10 mouse cellular contexts compared by ENCODE assay signal in the genomic region with DNA sequence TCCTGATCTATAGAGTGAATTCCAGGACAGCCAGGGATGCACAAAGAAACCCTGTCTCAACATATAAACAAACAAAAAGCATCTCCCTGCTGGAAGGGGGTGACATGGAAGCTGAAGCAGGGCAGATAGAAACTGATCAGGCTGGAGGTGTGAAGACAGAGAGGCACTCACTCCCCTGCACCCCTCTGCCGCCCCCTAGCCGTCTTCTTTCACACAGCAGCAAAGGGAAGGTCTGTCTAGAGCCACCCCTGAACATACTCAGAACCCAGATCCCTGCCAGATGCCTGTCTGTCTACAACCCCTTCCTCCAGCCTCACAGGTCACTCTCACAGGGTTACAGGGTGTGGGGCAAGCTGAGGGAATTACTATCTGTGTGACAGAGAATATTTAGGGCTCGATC. TPM values are rescaled to one million over a fixed set of nuclear protein-coding genes. Genes with fewer than 3 reads are reported as not detected.
A peak's percentile ranks its signal among the peaks of the same experiment; 100 is the strongest.
DNase-seq lines count a peak whose midpoint lies in the region; ATAC-seq lines count a peak whose summit lies in the region.
"Had no signal": no experiment of that assay in that cellular context is flagged by ENCODE, and none has a peak within 500 bp of the region (broad histone marks: within the 10 kb centered on the region; RNA-seq: fewer than 3 reads in every experiment).

No protein-coding gene starts in this region.

- no peaks in the 10 kb centered on the region for H3K9me3 ChIP-seq in hindbrain, embryonic 11.5 days (ENCODE audit: control insufficient read depth, low read length)
- no peaks in the 10 kb centered on the region for H3K9me3 ChIP-seq in hindbrain, embryonic 12.5 days (replicated peaks)
- H3K9me3 ChIP-seq: limb, embryonic 13.5 days had no signal

- ATAC-seq in hindbrain, embryonic 11.5 days (ENCODE audit: low FRiP score) = no peak
- no peak; the same call in 1 of the 2 replicates for ATAC-seq in hindbrain, embryonic 12.5 days (ENCODE audit: low FRiP score)

- no peak overlapping the region for H3K27ac ChIP-seq in hindbrain, embryonic 11.5 days (ENCODE audit: low read depth, low read length)
- H3K27ac ChIP-seq in hindbrain, embryonic 12.5 days = no peak overlapping the region
- H3K27ac ChIP-seq: limb, embryonic 13.5 days had no signal

- no peaks in the 10 kb centered on the region for H3K36me3 ChIP-seq in hindbrain, embryonic 11.5 days (ENCODE audit: control insufficient read depth, insufficient read depth, low read length)
- H3K36me3 ChIP-seq in hindbrain, embryonic 12.5 days = no peaks in the 10 kb centered on the region
- H3K36me3 ChIP-seq: limb, embryonic 13.5 days had no signal

- H3K9ac ChIP-seq in hindbrain, embryonic 11.5 days (ENCODE audit: low read depth, low read length) = no peak overlapping the region
- H3K9ac ChIP-seq in hindbrain, embryonic 12.5 days = no peak overlapping the region
- H3K9ac ChIP-seq: limb, embryonic 13.5 days had no signal

- no peak overlapping the region for H3K4me2 ChIP-seq in hindbrain, embryonic 11.5 days (replicated peaks; ENCODE audit: low read depth, low read length)
- no peak overlapping the region for H3K4me2 ChIP-seq in hindbrain, embryonic 12.5 days (replicated peaks)
- H3K4me2 ChIP-seq: limb, embryonic 13.5 days had no signal

- peak; percentile 52 for DNase-seq in hindbrain, embryonic 11.5 days (ENCODE audit: low spot score)
- peak; percentile 66 to 70 for DNase-seq in B cell, adult 2 months
- peak; percentile 63 for DNase-seq in ES-CJ7 (ENCODE audit: low read depth, low spot score)
- peak; percentile 30 for DNase-seq in embryo, embryonic 11 days
- DNase-seq in lung, postnatal 25 days (ENCODE audit: low spot score) = peak; percentile 53
- peak; percentile 68 for DNase-seq in thymus, postnatal 25 days
- DNase-seq in gastrocnemius, postnatal 25 days = no peak

- H3K4me1 ChIP-seq in hindbrain, embryonic 11.5 days (replicated peaks; ENCODE audit: control insufficient read depth, insufficient read depth, low read length) = no peaks in the 10 kb centered on the region
- H3K4me1 ChIP-seq in hindbrain, embryonic 12.5 days = peaks cover 5% of the 10 kb centered on the region; the same call in 1 of the 2 replicates

- H3K27me3 ChIP-seq in hindbrain, embryonic 11.5 days (ENCODE audit: control insufficient read depth, insufficient read depth, low read length) = no peaks in the 10 kb centered on the region
- peaks cover 7% of the 10 kb centered on the region for H3K27me3 ChIP-seq in hindbrain, embryonic 12.5 days

- no peak overlapping the region for H3K4me3 ChIP-seq in hindbrain, embryonic 11.5 days (ENCODE audit: low read depth, low read length)
- no peak overlapping the region for H3K4me3 ChIP-seq in hindbrain, embryonic 12.5 days
- H3K4me3 ChIP-seq: erythroblast, embryonic 14.5 days; limb, embryonic 13.5 days had no signal

- 23% methylated on average over 3 of the region's 3 CpGs for WGBS in hindbrain, embryonic 11.5 days
- WGBS in hindbrain, embryonic 12.5 days = 28% methylated on average over 3 of the region's 3 CpGs

RNA-seq across cellular contexts. Expression of a gene that starts 16.8 kb away (rescaled TPM):
- 6.7 and 9.1 TPM in 2 replicates for polyA plus RNA-seq in hindbrain, embryonic 11.5 days (2014; fragmentation: Nextera tagmentation; extraction: Ambion mirVana)
- 9.0 and 10.3 TPM in 2 replicates for polyA plus RNA-seq in hindbrain, embryonic 12.5 days (2016; fragmentation: Nextera tagmentation; extraction: Ambion mirVana)
- total RNA-seq in gastrocnemius, postnatal 25 days (2021) = 1 to 10 TPM; 1.3 to 1.6 TPM
- polyA plus RNA-seq: erythroblast, embryonic 14.5 days had no signal

RNA-seq across cellular contexts. Expression of a gene that starts 23.4 kb away (rescaled TPM):
- 16.9 and 17.5 TPM in 2 replicates for polyA plus RNA-seq in hindbrain, embryonic 11.5 days (2014; fragmentation: Nextera tagmentation; extraction: Ambion mirVana)
- 14.9 and 15.8 TPM in 2 replicates for polyA plus RNA-seq in hindbrain, embryonic 12.5 days (2016; fragmentation: Nextera tagmentation; extraction: Ambion mirVana)
- 1 to 10 TPM; 4.5 to 5.0 TPM for total RNA-seq in gastrocnemius, postnatal 25 days (2021)
